Mouse (Mus musculus) c-Kit-positive CD71-positive TER-119-negative erythroid progenitor cells, embryonic 14.5 days (primary cell): ENCODE measurements around the gene Tspan18.

Experiments used
- DNase-seq: peaks from one replicate; pipeline ENCODE4 v3.0.0-alpha.2; 2013; ENCODE audit warnings: low read depth

The Tspan18 gene

GRCm38 (mm10) chr2:93160467-93161035 is 173.8 kb downstream of the Tspan18 start:
- DNase-seq = no peak

- no peak for DNase-seq
Observed at GRCm38 (mm10) chr2:93154486-93155032, 179.7 kb downstream of the Tspan18 start.

DNA sequence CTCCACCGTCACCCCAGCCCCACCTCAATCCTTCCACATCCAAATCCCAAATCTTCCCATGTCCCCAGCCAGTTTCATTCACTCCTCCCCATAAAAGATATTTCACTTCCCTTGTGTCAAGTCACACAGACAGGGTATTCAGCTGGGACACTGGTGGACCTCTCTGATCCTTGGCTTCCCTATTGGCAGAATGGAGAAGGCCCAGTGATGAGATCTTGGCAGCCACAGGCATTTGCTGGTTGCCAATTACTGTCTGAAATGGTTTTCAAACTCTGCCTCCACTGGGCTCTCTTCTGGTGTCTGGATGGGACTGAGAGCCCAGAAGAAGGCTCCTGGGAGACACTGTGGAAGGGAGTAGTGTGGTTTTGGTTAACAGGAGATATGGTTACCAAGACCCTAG is 180.5 kb downstream of the Tspan18 start:
- DNase-seq = no peak

DNA sequence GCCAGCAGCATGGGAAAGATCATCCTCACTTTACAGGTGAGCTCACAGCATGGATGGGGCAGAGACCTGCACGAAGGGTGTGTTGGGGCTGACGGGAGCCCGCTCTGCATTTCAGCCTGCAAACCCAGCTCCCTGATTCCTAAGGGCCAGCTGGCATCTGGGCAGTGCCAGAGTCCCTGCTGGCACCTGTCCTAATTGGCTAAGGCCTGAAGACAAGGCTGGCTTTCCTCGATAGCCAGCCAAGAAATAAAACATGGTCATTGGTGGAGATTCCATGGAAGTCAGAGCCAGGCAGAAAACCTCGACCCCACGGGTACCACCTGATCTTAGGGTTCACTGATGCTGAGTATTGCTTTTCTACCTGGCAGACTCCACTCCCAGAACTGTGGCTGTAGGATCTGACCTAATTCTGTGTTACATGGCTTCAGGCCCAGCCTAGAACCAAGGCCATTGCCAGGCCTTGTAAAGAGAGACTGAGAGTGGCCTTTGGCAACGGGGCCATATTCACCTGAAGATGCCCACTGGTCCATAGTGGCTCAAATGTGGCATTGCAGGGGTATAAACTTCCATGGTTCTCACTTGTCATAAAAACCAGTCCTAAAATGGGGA is 181.3 kb downstream of the Tspan18 start:
- no peak for DNase-seq

GRCm38 (mm10) chr2:93152191-93152601 is 182.1 kb downstream of the Tspan18 start:
- DNase-seq = no peak
